Mouse (Mus musculus): ENCODE measurements at regions not wholly inside any gene's neighbourhood (a gene's known extent, or its start where the extent isn't known, plus 50 kb on each side); places are given as distances from the start of the nearest gene placed in this dataset.

DNA sequence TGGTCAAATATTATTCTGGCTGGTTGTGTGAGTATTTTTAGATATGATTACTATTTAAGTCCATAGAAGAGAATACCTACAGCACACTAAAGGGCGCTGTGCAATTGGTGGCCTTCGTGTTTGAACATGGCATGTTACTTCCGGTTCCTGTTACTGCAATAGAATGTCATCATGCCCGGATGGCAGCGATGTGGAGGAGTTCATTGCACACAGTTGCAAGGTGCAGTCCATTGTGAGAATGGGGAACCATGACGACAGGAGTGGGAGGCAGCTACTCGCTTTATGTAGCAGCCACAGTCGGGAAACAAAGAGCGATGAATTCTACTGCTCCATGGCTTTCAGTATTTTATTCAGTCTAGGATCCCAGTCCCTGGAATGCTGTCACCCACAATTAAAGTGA, 245.5 kb upstream of the 5930422O12Rik start:
- TF ChIP-seq CTCF (IDR thresholded peaks at IDR 0.05; ENCODE audit: borderline replicate concordance, insufficient read depth, low read length), result no peak
- no peak for TF ChIP-seq POLR2A (IDR thresholded peaks at IDR 0.05; ENCODE audit: low read depth, low read length)
